Mouse (Mus musculus) lung, adult 2 months (tissue): ENCODE results near the gene Defb23.

ENCODE experiments used
- CTCF ChIP-seq: fragments of 200-500 bp; IDR thresholded peaks from 2 replicates; pipeline ENCODE4 v1.5.1; 2011; ENCODE audit warnings: mild to moderate bottlenecking, low read length, control low read depth; ENCODE audit not compliant: insufficient read depth
- POLR2A ChIP-seq: fragments of 200-500 bp; IDR thresholded peaks from 2 replicates; pipeline ENCODE4 v1.6.1; 2011; ENCODE audit warnings: low read depth, mild to moderate bottlenecking, control low read depth, low read length, borderline replicate concordance; ENCODE audit errors: extremely low read depth

DNA sequence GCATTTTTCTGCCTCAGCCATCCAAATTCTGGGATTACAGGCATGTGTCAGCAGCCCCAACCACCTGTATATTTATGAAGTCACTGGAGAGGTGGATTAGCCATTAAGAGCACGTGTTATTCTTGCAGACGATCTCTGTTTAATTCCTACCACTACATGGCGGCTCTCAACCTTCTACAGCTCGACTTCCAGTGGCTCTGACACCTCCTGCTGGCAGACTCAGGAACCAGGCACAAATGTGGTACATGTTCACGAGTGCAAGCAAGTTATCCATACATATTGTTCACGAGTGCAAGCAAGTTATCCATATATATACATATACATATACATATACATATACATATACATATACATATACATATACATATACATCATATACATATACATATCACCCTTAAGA is 28.7 kb upstream of the Defb23 start:
- TF ChIP-seq POLR2A = no peak
- peak; percentile 23; the same call in 1 of the 2 replicates for TF ChIP-seq CTCF
